Comparison of ENCODE assay signal across 11 mouse cellular contexts in the genomic region with DNA sequence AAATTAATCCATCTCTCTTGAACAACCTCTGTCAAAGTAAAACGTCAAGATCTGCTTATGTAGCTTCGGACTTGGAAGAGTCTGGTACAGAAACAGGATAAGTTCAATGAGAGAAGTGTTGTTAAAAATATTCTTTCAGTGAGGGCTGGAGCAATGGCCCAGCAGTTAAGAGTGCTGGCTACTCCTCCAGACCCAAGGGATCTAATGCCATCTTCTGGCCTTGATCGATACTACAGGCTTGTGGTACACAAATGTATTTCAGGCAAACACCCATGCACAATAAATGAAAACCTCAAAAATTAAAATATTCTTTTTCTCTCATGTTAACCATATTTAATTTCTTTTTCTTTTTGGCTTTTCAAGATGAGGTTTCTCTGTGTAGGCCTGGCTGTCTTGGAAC. TPM values are rescaled to one million over a fixed set of nuclear protein-coding genes. Genes with fewer than 3 reads are reported as not detected.
DNase-seq lines count a peak whose midpoint lies in the region; ATAC-seq and TF ChIP-seq lines count a peak whose summit lies in the region.
"Had no signal": no experiment of that assay in that cellular context is flagged by ENCODE, and none has a peak within 500 bp of the region (broad histone marks: within the 10 kb centered on the region; RNA-seq: fewer than 3 reads in every experiment).

No protein-coding gene starts in this region.

- TF ChIP-seq POLR2A in heart, adult 2 months (IDR thresholded peaks at IDR 0.05; ENCODE audit: insufficient read depth, low read depth, low read length) = no peak
- TF ChIP-seq POLR2A in lung, adult 2 months (IDR thresholded peaks at IDR 0.05; ENCODE audit: borderline replicate concordance, extremely low read depth, low read depth, low read length) = no peak

- no peak overlapping the region for H3K27ac ChIP-seq in heart, adult 2 months
- no peak overlapping the region for H3K27ac ChIP-seq in lung, embryonic 14.5 days (ENCODE audit: low read depth)
- H3K27ac ChIP-seq: embryonic facial prominence, embryonic 15.5 days had no signal

- TF ChIP-seq EP300 in heart, adult 2 months (IDR thresholded peaks at IDR 0.05; ENCODE audit: insufficient read depth, low read depth, low read length) = no peak

- H3K4me2 ChIP-seq in lung, embryonic 14.5 days = no peak overlapping the region
- H3K4me2 ChIP-seq: embryonic facial prominence, embryonic 15.5 days had no signal

- peaks cover 2% of the 10 kb centered on the region for H3K4me1 ChIP-seq in heart, adult 2 months (ENCODE audit: control insufficient read depth, insufficient read depth, low read length)
- no peaks in the 10 kb centered on the region for H3K4me1 ChIP-seq in lung, embryonic 14.5 days (ENCODE audit: insufficient read depth)
- H3K4me1 ChIP-seq in lung, adult 2 months (ENCODE audit: control insufficient read depth, insufficient read depth, low read length) = no peaks in the 10 kb centered on the region; the same call in 1 of the 2 replicates
- peaks cover 52% of the 10 kb centered on the region for H3K4me1 ChIP-seq in E14TG2a.4 (replicated peaks; ENCODE audit: low read depth, low read length)

- no peaks in the 10 kb centered on the region for H3K79me2 ChIP-seq in heart, adult 2 months (replicated peaks; ENCODE audit: control insufficient read depth, insufficient read depth, low read length)

- peaks cover 8% of the 10 kb centered on the region for H3K36me3 ChIP-seq in heart, adult 2 months (ENCODE audit: control insufficient read depth, insufficient read depth, low read length)
- peaks cover 71% of the 10 kb centered on the region for H3K36me3 ChIP-seq in lung, embryonic 14.5 days (ENCODE audit: insufficient read depth)
- H3K36me3 ChIP-seq in E14TG2a.4 (ENCODE audit: insufficient read depth, low read length) = peaks cover 79% of the 10 kb centered on the region

- H3K4me3 ChIP-seq in heart, adult 2 months = no peak overlapping the region
- H3K4me3 ChIP-seq in lung, embryonic 14.5 days (ENCODE audit: low read depth, low read length) = no peak overlapping the region
- no peak overlapping the region for H3K4me3 ChIP-seq in lung, adult 2 months (replicated peaks; ENCODE audit: extremely low read depth, low read depth, low read length)
- H3K4me3 ChIP-seq in E14TG2a.4 (replicated peaks; ENCODE audit: low read length) = no peak overlapping the region
- H3K4me3 ChIP-seq: embryonic facial prominence, embryonic 15.5 days; megakaryocyte, embryonic 14.5 days had no signal

- no peaks in the 10 kb centered on the region for H3K27me3 ChIP-seq in heart, adult 2 months (ENCODE audit: control insufficient read depth, insufficient read depth, low read length)
- no peaks in the 10 kb centered on the region for H3K27me3 ChIP-seq in lung, embryonic 14.5 days (ENCODE audit: insufficient read depth, low read length)
- no peaks in the 10 kb centered on the region for H3K27me3 ChIP-seq in E14TG2a.4 (ENCODE audit: insufficient read depth, low read length)
- H3K27me3 ChIP-seq: embryonic facial prominence, embryonic 15.5 days had no signal

- H3K9ac ChIP-seq in heart, adult 2 months (ENCODE audit: low read depth, low read length) = no peak overlapping the region
- no peak overlapping the region for H3K9ac ChIP-seq in lung, embryonic 14.5 days
- H3K9ac ChIP-seq: embryonic facial prominence, embryonic 15.5 days had no signal

- no peaks in the 10 kb centered on the region for H3K9me3 ChIP-seq in lung, embryonic 14.5 days (ENCODE audit: low read depth, low read length)
- H3K9me3 ChIP-seq in E14TG2a.4 (ENCODE audit: low read length) = no peaks in the 10 kb centered on the region
- H3K9me3 ChIP-seq: embryonic facial prominence, embryonic 15.5 days had no signal

- no peak for ATAC-seq in lung, embryonic 14.5 days (ENCODE audit: insufficient read depth)
- ATAC-seq: inflammation-experienced regulatory T-cells, adult 6 months had no signal

- WGBS in heart, adult 2 months = 82% methylated on average over 3 of the region's 3 CpGs
- WGBS in lung, embryonic 14.5 days = 80% methylated on average over 3 of the region's 3 CpGs
- 79% methylated on average over 3 of the region's 3 CpGs for WGBS in lung, adult 2 months

- peak; percentile 52 for TF ChIP-seq CTCF in heart, adult 2 months (IDR thresholded peaks at IDR 0.05)
- 0 out of 2 replicates have a peak, but pooled peaks have one; percentile 28 for TF ChIP-seq CTCF in lung, embryonic 14.5 days (IDR thresholded peaks at IDR 0.05; ENCODE audit: low read depth)
- no peak for TF ChIP-seq CTCF in lung, adult 2 months (IDR thresholded peaks at IDR 0.05; ENCODE audit: insufficient read depth, low read length)
- TF ChIP-seq CTCF in E14TG2a.4 (conservative IDR thresholded peaks at IDR 0.05; ENCODE audit: low read length) = peak; percentile 21

- intact Hi-C loops in heart, adult 2 months (cut with DNase I) = no loop called here

- DNase-seq in heart, adult 2 months = no peak
- no peak for DNase-seq in heart, adult 18-20 months
- DNase-seq in lung, embryonic 14.5 days = peak; percentile 51
- DNase-seq in lung, adult 2 months = no peak
- peak; percentile 41 for DNase-seq in lung, postnatal 36 days
- DNase-seq in right cerebral cortex, postnatal 36 days (ENCODE audit: low spot score in 2 of 2) = no peak
- no peak for DNase-seq in layer of hippocampus, adult 8-10 months (ENCODE audit: low spot score in 2 of 2)

RNA-seq across cellular contexts. Expression of a gene that starts 23.4 kb away (rescaled TPM):
- total RNA-seq in heart, adult 2 months (2021) = 10 to 100 TPM; 17.4 to 17.9 TPM
- 21.6 and 27.9 TPM in 2 replicates for polyA plus RNA-seq in heart, adult 2 months (2012; rRNA removed)
- total RNA-seq in heart, adult 18-20 months (2021) = 10 to 100 TPM; 16.6 to 19.9 TPM
- 76.6 and 78.8 TPM in 2 replicates for polyA plus RNA-seq in lung, embryonic 14.5 days (2014; fragmentation: Nextera tagmentation; extraction: Ambion mirVana)
- 37.2 and 53.4 TPM in 2 replicates for polyA plus RNA-seq in lung, adult 2 months (2012; rRNA removed)
- total RNA-seq in layer of hippocampus, adult 8-10 months (2022) = 10 to 100 TPM; 24.9 to 34.7 (median 31.4) TPM

Comparison
In these comparisons a context has a peak if more than half of its experiments do, and no peak if none do; other contexts are left out.
1. DNase-seq: peak in lung, embryonic 14.5 days (single experiment) and lung, postnatal 36 days (single experiment); none in heart, adult 2 months (0 of 2), heart, adult 18-20 months (0 of 2), lung, adult 2 months (single experiment), right cerebral cortex, postnatal 36 days (0 of 2) and layer of hippocampus, adult 8-10 months (0 of 2).